Mouse (Mus musculus) kidney, adult 2 months (tissue): Measurements from ENCODE around the gene Klf12. TPM values are rescaled to one million over a fixed set of nuclear protein-coding genes. Genes with fewer than 3 reads are reported as not detected.

Experiments used
- DNase-seq: peaks from one replicate; pipeline ENCODE4 v3.0.0; 2021
- H3K27ac ChIP-seq: fragments of 200-500 bp; 2 replicates; pipeline ENCODE4 v1.5.1; 2012; ENCODE audit warnings: low read depth, low read length, control low read depth, inconsistent platforms; ENCODE audit not compliant: insufficient read depth
- H3K27me3 ChIP-seq: fragments of 200-500 bp; replicated peaks from 2 replicates; pipeline ENCODE4 v1.6.1; 2012; ENCODE audit warnings: mild to moderate bottlenecking, moderate library complexity, low read length, inconsistent platforms; ENCODE audit not compliant: control insufficient read depth, insufficient read depth
- H3K36me3 ChIP-seq: fragments of 200-500 bp; 2 replicates; pipeline ENCODE4 v1.6.1; 2012; ENCODE audit warnings: mild to moderate bottlenecking, moderate library complexity, low read length, inconsistent platforms; ENCODE audit not compliant: control insufficient read depth, insufficient read depth
- H3K4me1 ChIP-seq: fragments of 200-500 bp; 2 replicates; pipeline ENCODE4 v1.6.1; 2011; ENCODE audit warnings: low read length; ENCODE audit not compliant: control insufficient read depth, insufficient read depth
- H3K4me3 ChIP-seq: fragments of 200-500 bp; 2 replicates; pipeline ENCODE4 v1.5.1; 2011; ENCODE audit warnings: mild to moderate bottlenecking, low read depth, low read length, control low read depth; ENCODE audit not compliant: insufficient read depth
- CTCF ChIP-seq: fragments of 200-500 bp; conservative IDR thresholded peaks from 2 replicates; pipeline ENCODE4 v1.5.1; 2011; ENCODE audit warnings: low read depth, mild to moderate bottlenecking, control low read depth, low read length, moderate library complexity, mixed read lengths; ENCODE audit not compliant: insufficient read depth, insufficient read length
- POLR2A ChIP-seq: fragments of 200-500 bp; IDR thresholded peaks from one replicate; pipeline ENCODE4 v1.6.1; 2011; ENCODE audit warnings: low read depth, low read length, control low read depth
- WGBS: fragments of 180-500 bp; shearing (Covaris S2); methylation state at CpG from one replicate; pipeline ENCODE4 v1.1.7; 2018; 5-methylcytosine and 5-hydroxymethylcytosine counted together
- polyA plus RNA-seq: library from polyadenylated mRNA; depleted of rRNA; stranded (reverse); fragments of >200 nt; gene quantifications from 2 replicates; pipeline ENCODE4 v1.2.3, GENCODE M21; 2012; rRNA removed

Gene Klf12
- polyA plus RNA-seq, result 10.4 and 11.0 TPM in 2 replicates

- peak within 1 kb of the TSS; percentile 83 for H3K4me3 ChIP-seq
- no peak for TF ChIP-seq CTCF
- TF ChIP-seq POLR2A, result no peak
- WGBS, result under 1% methylated on average over 40 of the region's 40 CpGs
- no peaks in the 10 kb centered on the region for H3K36me3 ChIP-seq
- 0 out of 2 replicates have a peak, but pooled peaks cover 7% of the 10 kb centered on the region for H3K4me1 ChIP-seq
- H3K27ac ChIP-seq, result peak within 1 kb of the TSS; percentile 80
- peak; percentile 88 for DNase-seq
- H3K27me3 ChIP-seq, result no peaks in the 10 kb centered on the region
Measured at GRCm38 (mm10) chr14:100284119-100284860, at the start of gene Klf12. Gene Klf12 (minus strand): TSS chr14:100284679.

- H3K4me3 ChIP-seq, result no peak overlapping the region
- TF ChIP-seq CTCF (no peak), POLR2A (no peak)
- no peak for DNase-seq
- no peaks in the 10 kb centered on the region for H3K27me3 ChIP-seq
- H3K36me3 ChIP-seq, result no peaks in the 10 kb centered on the region
- no peak overlapping the region for H3K27ac ChIP-seq
- 73% methylated on average over 2 of the region's 2 CpGs for WGBS
- H3K4me1 ChIP-seq, result no peaks in the 10 kb centered on the region
Measured at GRCm38 (mm10) chr14:100333369-100333768, 48.9 kb upstream of the Klf12 start.

GRCm38 (mm10) chr14:100328602-100329276, 44.3 kb upstream of the Klf12 start:
- Histone ChIP-seq H3K36me3 (no peaks in the 10 kb centered on the region), H3K4me1 (no peaks in the 10 kb centered on the region), H3K4me3 (no peak overlapping the region), H3K27me3 (no peaks in the 10 kb centered on the region), H3K27ac (no peak overlapping the region)
- no peak for DNase-seq
- TF ChIP-seq POLR2A (no peak), CTCF (no peak)
- 58% methylated on average over 6 of the region's 6 CpGs for WGBS

GRCm38 (mm10) chr14:100324303-100324702, 39.8 kb upstream of the Klf12 start:
- DNase-seq, result no peak
- Histone ChIP-seq H3K27me3 (no peaks in the 10 kb centered on the region), H3K4me1 (no peaks in the 10 kb centered on the region), H3K36me3 (no peaks in the 10 kb centered on the region), H3K4me3 (no peak overlapping the region), H3K27ac (no peak overlapping the region)
- no peak for TF ChIP-seq POLR2A
- TF ChIP-seq CTCF, result no peak
- WGBS, result 91% methylated on average over 7 of the region's 7 CpGs

GRCm38 (mm10) chr14:100322012-100322411, 37.5 kb upstream of the Klf12 start:
- Histone ChIP-seq H3K27me3 (no peaks in the 10 kb centered on the region), H3K36me3 (no peaks in the 10 kb centered on the region), H3K27ac (no peak overlapping the region), H3K4me3 (no peak overlapping the region), H3K4me1 (no peaks in the 10 kb centered on the region)
- DNase-seq, result no peak
- 96% methylated on average over 6 of the region's 6 CpGs for WGBS
- TF ChIP-seq CTCF (no peak), POLR2A (no peak)

- H3K4me3 ChIP-seq, result no peak overlapping the region
Measured at GRCm38 (mm10) chr14:100316780-100317179, 32.3 kb upstream of the Klf12 start.

GRCm38 (mm10) chr14:100314099-100314498, 29.6 kb upstream of the Klf12 start:
- 74% methylated on average over 4 of the region's 4 CpGs for WGBS
- H3K27me3 ChIP-seq, result no peaks in the 10 kb centered on the region; the same call in 1 of the 2 replicates
- no peak overlapping the region for H3K4me3 ChIP-seq
- TF ChIP-seq POLR2A (no peak), CTCF (no peak)
- H3K27ac ChIP-seq, result no peak overlapping the region
- no peaks in the 10 kb centered on the region for H3K36me3 ChIP-seq
- no peaks in the 10 kb centered on the region for H3K4me1 ChIP-seq
- DNase-seq, result no peak

More at GRCm38 (mm10) chr14:100316780-100317179, 32.3 kb upstream of the Klf12 start:
- no peak for DNase-seq
- 78% methylated on average over 4 of the region's 4 CpGs for WGBS
- no peaks in the 10 kb centered on the region; the same call in 1 of the 2 replicates for H3K27me3 ChIP-seq
- no peak overlapping the region for H3K27ac ChIP-seq
- no peaks in the 10 kb centered on the region for H3K36me3 ChIP-seq
- TF ChIP-seq CTCF (no peak), POLR2A (no peak)
- H3K4me1 ChIP-seq, result no peaks in the 10 kb centered on the region
